In genomic region chr9:65721161-65721566, GRCm38 (mm10) we compare ENCODE assay signal across 9 mouse cellular contexts. TPM values are rescaled to one million over a fixed set of nuclear protein-coding genes. Genes with fewer than 3 reads are reported as not detected.
DNase-seq lines count a peak whose midpoint lies in the region; ATAC-seq lines count a peak whose summit lies in the region.
"Had no signal": no experiment of that assay in that cellular context is flagged by ENCODE, and none has a peak within 500 bp of the region (broad histone marks: within the 10 kb centered on the region; RNA-seq: fewer than 3 reads in every experiment).

No protein-coding gene starts in this region.

- no peak for ATAC-seq in midbrain, embryonic 14.5 days (ENCODE audit: low FRiP score, low TSS enrichment)
- no peak for ATAC-seq in midbrain, embryonic 13.5 days
- ATAC-seq in hindbrain, embryonic 15.5 days (ENCODE audit: low FRiP score, low read depth): no peak
- no peak for ATAC-seq in forebrain, embryonic 13.5 days

- no peaks in the 10 kb centered on the region for H3K9me3 ChIP-seq in midbrain, embryonic 14.5 days (ENCODE audit: control insufficient read depth, low read length)
- H3K9me3 ChIP-seq in midbrain, embryonic 13.5 days: no peaks in the 10 kb centered on the region
- no peaks in the 10 kb centered on the region for H3K9me3 ChIP-seq in hindbrain, embryonic 15.5 days
- H3K9me3 ChIP-seq in forebrain, embryonic 13.5 days (replicated peaks): no peaks in the 10 kb centered on the region
- H3K9me3 ChIP-seq: lung, embryonic 15.5 days had no signal

- DNase-seq in adrenal gland, adult 2 months: peak; percentile 48
- DNase-seq in adrenal gland, adult 18-20 months (ENCODE audit: low spot score in 2 of 2): no peak
- DNase-seq in midbrain, embryonic 14.5 days: peak; percentile 31
- peak; percentile 69 for DNase-seq in skeletal muscle tissue, adult 2 months (ENCODE audit: low read depth, low spot score)
- no peak for DNase-seq in left cerebral cortex, adult 9 months (ENCODE audit: low spot score in 2 of 2)

- 59% methylated on average over 10 of the region's 10 CpGs for WGBS in midbrain, embryonic 14.5 days
- 62% methylated on average over 10 of the region's 10 CpGs for WGBS in midbrain, embryonic 13.5 days
- 51% methylated on average over 10 of the region's 10 CpGs for WGBS in hindbrain, embryonic 15.5 days
- 77% methylated on average over 10 of the region's 10 CpGs for WGBS in forebrain, embryonic 13.5 days

- H3K36me3 ChIP-seq in midbrain, embryonic 14.5 days (ENCODE audit: control insufficient read depth, insufficient read depth, low read length): no peaks in the 10 kb centered on the region
- no peaks in the 10 kb centered on the region for H3K36me3 ChIP-seq in midbrain, embryonic 13.5 days
- no peaks in the 10 kb centered on the region for H3K36me3 ChIP-seq in hindbrain, embryonic 15.5 days
- H3K36me3 ChIP-seq in forebrain, embryonic 13.5 days (ENCODE audit: poor library complexity, severe bottlenecking): no peaks in the 10 kb centered on the region; the same call in 1 of the 2 replicates
- H3K36me3 ChIP-seq: lung, embryonic 15.5 days had no signal

- H3K4me1 ChIP-seq in midbrain, embryonic 14.5 days (ENCODE audit: control insufficient read depth, insufficient read depth, low read length): peaks cover 37% of the 10 kb centered on the region
- H3K4me1 ChIP-seq in midbrain, embryonic 13.5 days (replicated peaks): peaks cover 53% of the 10 kb centered on the region
- H3K4me1 ChIP-seq in hindbrain, embryonic 15.5 days (replicated peaks): peaks cover 44% of the 10 kb centered on the region
- H3K4me1 ChIP-seq in forebrain, embryonic 13.5 days: peaks cover 48% of the 10 kb centered on the region
- H3K4me1 ChIP-seq: lung, embryonic 15.5 days had no signal

- no peaks in the 10 kb centered on the region for H3K27me3 ChIP-seq in midbrain, embryonic 14.5 days (ENCODE audit: control insufficient read depth, insufficient read depth, low read length)
- H3K27me3 ChIP-seq in midbrain, embryonic 13.5 days: no peaks in the 10 kb centered on the region
- H3K27me3 ChIP-seq in hindbrain, embryonic 15.5 days: no peaks in the 10 kb centered on the region
- H3K27me3 ChIP-seq in forebrain, embryonic 13.5 days: no peaks in the 10 kb centered on the region
- H3K27me3 ChIP-seq: lung, embryonic 15.5 days had no signal

- H3K4me2 ChIP-seq in midbrain, embryonic 14.5 days (ENCODE audit: low read length): no peak overlapping the region
- no peak overlapping the region for H3K4me2 ChIP-seq in midbrain, embryonic 13.5 days (replicated peaks)
- no peak overlapping the region for H3K4me2 ChIP-seq in hindbrain, embryonic 15.5 days
- H3K4me2 ChIP-seq in forebrain, embryonic 13.5 days: no peak overlapping the region
- H3K4me2 ChIP-seq: lung, embryonic 15.5 days had no signal

- no peak overlapping the region for H3K27ac ChIP-seq in midbrain, embryonic 14.5 days (replicated peaks; ENCODE audit: low read depth, low read length)
- H3K27ac ChIP-seq in midbrain, embryonic 13.5 days: no peak overlapping the region; the same call in 1 of the 2 replicates
- peak overlapping the region; percentile 43; the same call in 1 of the 2 replicates for H3K27ac ChIP-seq in hindbrain, embryonic 15.5 days (replicated peaks)
- H3K27ac ChIP-seq in forebrain, embryonic 13.5 days: no peak overlapping the region
- H3K27ac ChIP-seq: lung, embryonic 15.5 days had no signal

- H3K4me3 ChIP-seq in midbrain, embryonic 14.5 days (replicated peaks; ENCODE audit: low read depth, low read length): no peak overlapping the region
- H3K4me3 ChIP-seq in midbrain, embryonic 13.5 days (replicated peaks): no peak overlapping the region
- H3K4me3 ChIP-seq in hindbrain, embryonic 15.5 days: no peak overlapping the region
- H3K4me3 ChIP-seq in forebrain, embryonic 13.5 days: no peak overlapping the region
- H3K4me3 ChIP-seq: lung, embryonic 15.5 days had no signal

- no peak overlapping the region for H3K9ac ChIP-seq in midbrain, embryonic 14.5 days (replicated peaks; ENCODE audit: low read length)
- no peak overlapping the region for H3K9ac ChIP-seq in midbrain, embryonic 13.5 days (replicated peaks)
- H3K9ac ChIP-seq in hindbrain, embryonic 15.5 days: no peak overlapping the region
- no peak overlapping the region; the same call in 1 of the 2 replicates for H3K9ac ChIP-seq in forebrain, embryonic 13.5 days
- H3K9ac ChIP-seq: lung, embryonic 15.5 days had no signal

RNA-seq across cellular contexts. Expression of gene Oaz2, which starts 53.4 kb away (rescaled TPM):
- 100 to 1,000 TPM; 101 to 156 TPM for total RNA-seq in adrenal gland, adult 2 months (2021)
- polyA plus RNA-seq in adrenal gland, adult 2 months (2012; rRNA removed): 172 and 201 TPM in 2 replicates
- total RNA-seq in adrenal gland, adult 18-20 months (2021): 100 to 1,000 TPM; 131 to 132 TPM
- polyA plus RNA-seq in midbrain, embryonic 14.5 days (2014; fragmentation: Nextera tagmentation; extraction: Ambion mirVana): 258 and 300 TPM in 2 replicates
- 333 and 366 TPM in 2 replicates for polyA plus RNA-seq in midbrain, embryonic 13.5 days (2015; fragmentation: Nextera tagmentation; extraction: Ambion mirVana)
- 404 and 429 TPM in 2 replicates for polyA plus RNA-seq in hindbrain, embryonic 15.5 days (2015; fragmentation: Nextera tagmentation; extraction: Ambion mirVana)
- 273 and 289 TPM in 2 replicates for polyA plus RNA-seq in forebrain, embryonic 13.5 days (2015; fragmentation: Nextera tagmentation; extraction: Ambion mirVana)

Comparison
In these comparisons a context has a peak if more than half of its experiments do, and no peak if none do; other contexts are left out.
1. DNase-seq: peak in adrenal gland, adult 2 months (single experiment), midbrain, embryonic 14.5 days (single experiment) and skeletal muscle tissue, adult 2 months (single experiment); none in adrenal gland, adult 18-20 months (0 of 2) and left cerebral cortex, adult 9 months (0 of 2).